Mouse (Mus musculus): ENCODE measurements around the gene Cx3cl1. TPM values are rescaled to one million over a fixed set of nuclear protein-coding genes. Genes with fewer than 3 reads are reported as not detected.

The Cx3cl1 gene
- under 1 TPM; 0.18 to 0.24 TPM for total RNA-seq (2023)

DNA sequence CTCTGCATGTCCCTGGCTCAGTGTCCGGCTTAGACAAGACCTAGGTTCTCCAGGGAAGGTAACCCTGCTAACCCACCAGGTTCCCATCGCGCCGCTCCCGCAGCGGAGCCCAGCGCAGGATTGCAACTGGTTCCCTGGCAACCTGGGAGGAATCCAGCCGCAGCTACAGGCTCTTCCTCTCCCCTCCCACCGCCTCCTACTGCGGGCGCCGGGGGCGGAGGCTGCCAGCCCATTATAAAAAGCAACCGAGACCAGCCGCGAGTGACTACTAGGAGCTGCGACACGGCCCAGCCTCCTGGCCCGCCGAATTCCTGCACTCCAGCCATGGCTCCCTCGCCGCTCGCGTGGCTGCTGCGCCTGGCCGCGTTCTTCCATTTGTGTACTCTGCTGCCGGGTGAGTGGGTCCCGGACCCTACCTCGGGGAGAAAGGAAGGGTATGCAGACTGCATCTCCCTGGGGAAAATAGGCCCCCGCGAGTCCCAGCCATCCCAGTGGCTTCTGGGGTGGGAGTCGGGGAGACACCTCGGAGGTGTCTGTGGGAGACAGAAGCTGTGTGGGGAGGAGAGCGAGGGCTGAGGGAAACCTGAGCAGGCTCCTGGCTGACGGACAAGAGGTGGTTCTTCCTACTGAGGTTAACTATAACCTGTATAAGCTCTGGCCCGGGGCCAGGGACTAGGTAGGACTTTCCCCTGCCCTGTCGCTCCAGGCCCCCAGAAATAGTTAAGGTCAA is at the start of gene Cx3cl1:
Gene Cx3cl1 (plus strand): TSS at position 69 of the 730 bp plus-strand sequence.

DNA sequence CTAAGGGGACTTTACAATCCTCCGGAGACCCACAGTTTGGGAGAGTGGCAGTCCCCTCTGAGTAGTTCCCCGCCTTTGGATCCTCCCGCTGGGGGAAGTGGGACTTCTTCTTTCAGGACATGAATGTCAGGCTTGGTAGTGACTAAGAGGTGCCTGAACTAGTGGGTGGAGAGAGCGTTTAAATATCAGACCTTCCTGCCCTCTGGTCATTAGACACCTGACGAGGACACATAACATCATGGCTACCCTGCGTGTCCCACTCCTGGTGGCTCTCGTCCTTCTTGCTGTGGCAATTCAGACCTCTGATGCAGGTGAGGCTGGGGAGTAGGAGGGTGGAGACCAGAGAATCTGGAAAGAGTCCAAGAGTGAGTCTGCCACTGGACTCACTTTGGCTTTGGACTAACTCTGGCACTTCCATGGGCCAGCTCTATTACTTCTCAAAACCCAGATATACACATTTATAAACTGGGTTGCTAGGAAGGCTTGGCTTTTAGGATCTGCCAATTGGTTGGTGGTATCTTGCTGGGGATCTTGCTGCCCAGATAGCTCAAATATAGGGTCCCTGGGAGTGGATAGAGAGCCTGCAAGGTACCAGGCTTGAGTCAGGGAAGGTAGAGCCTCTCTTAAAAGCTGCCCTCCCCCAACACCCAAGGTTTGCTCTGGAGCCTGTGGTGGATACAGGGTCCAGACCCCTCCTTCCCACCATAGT is 26.2 kb upstream of the Cx3cl1 start, which contains the start of gene Ccl22:
Gene Ccl22 (plus strand): TSS at position 115 of the 709 bp plus-strand sequence.

DNA sequence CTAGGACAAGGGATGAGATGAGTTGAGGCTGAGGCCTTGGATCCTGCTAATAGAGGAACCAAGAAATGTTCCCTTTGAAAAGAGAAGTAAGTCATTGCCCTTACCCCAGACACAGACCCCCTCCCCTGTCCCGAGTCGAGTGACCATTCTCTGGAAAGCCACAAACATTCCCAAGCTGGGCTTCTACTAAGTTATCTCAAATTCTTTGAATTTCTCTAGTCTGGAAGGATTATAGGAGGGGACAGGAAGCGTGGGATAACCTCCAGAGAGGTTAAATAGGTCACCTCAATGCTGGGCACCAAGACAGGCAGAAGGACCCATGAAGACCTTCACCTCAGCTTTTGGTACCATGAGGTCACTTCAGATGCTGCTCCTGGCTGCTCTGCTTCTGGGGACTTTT is 38.3 kb downstream of the Cx3cl1 start, which contains the start of gene Ccl17:
Gene Ccl17 (plus strand): TSS at position 301 of the 400 bp plus-strand sequence.

Other genes starting within 250 kb of the Cx3cl1 start
- gene Cpne2, start 239.0 kb upstream of the Cx3cl1 start, total RNA-seq (2023): 1 to 10 TPM; 7.2 to 7.5 TPM
- 10 to 100 TPM; 30.3 to 31.4 TPM for gene Rspry1, start 170.1 kb upstream of the Cx3cl1 start, total RNA-seq (2023)
- gene Fam192a, start 170.0 kb upstream of the Cx3cl1 start, total RNA-seq (2023): 10 to 100 TPM; 33.9 to 34.5 TPM
- 10 to 100 TPM; 36.9 to 39.2 TPM for gene Arl2bp, start 105.4 kb upstream of the Cx3cl1 start, total RNA-seq (2023)
- gene Pllp, start 75.7 kb upstream of the Cx3cl1 start, total RNA-seq (2023): not detected
- gene Ccl22, start 26.4 kb upstream of the Cx3cl1 start, total RNA-seq (2023): 1 to 10 TPM in 1 of 2 experiments, under 1 TPM in 1; 0.85 to 2.8 TPM
- not detected for gene Ccl17, start 38.4 kb downstream of the Cx3cl1 start, total RNA-seq (2023)
- gene Coq9, start 66.3 kb downstream of the Cx3cl1 start, total RNA-seq (2023): 10 to 100 TPM; 29.1 to 29.5 TPM
- gene Ciapin1, start 66.3 kb downstream of the Cx3cl1 start, total RNA-seq (2023): 10 to 100 TPM; 27.6 to 37.1 TPM
- gene Polr2c, start 85.4 kb downstream of the Cx3cl1 start, total RNA-seq (2023): 10 to 100 TPM; 38.4 to 48.2 TPM
- 1 to 10 TPM; 3.0 to 3.3 TPM for gene Dok4, start 104.3 kb downstream of the Cx3cl1 start, total RNA-seq (2023)
- gene Ccdc102a, start 146.1 kb downstream of the Cx3cl1 start, total RNA-seq (2023): 10 to 100 TPM; 24.1 to 24.9 TPM
- gene Adgrg5, start 151.7 kb downstream of the Cx3cl1 start, total RNA-seq (2023): 10 to 100 TPM; 65.2 to 67.1 TPM
- gene Adgrg1, start 202.7 kb downstream of the Cx3cl1 start, total RNA-seq (2023): 1 to 10 TPM; 2.0 to 2.4 TPM
- under 1 TPM; 0.64 to 0.68 TPM for gene Adgrg3, start 245.7 kb downstream of the Cx3cl1 start, total RNA-seq (2023)